Mouse (Mus musculus) heart, postnatal 14 days (tissue): ENCODE measurements at regions not wholly inside any gene's neighbourhood (a gene's known extent, or its start where the extent isn't known, plus 50 kb on each side); places are given as distances from the start of the nearest gene placed in this dataset.
"Not testable (repeated sequence)": the region's sequence is repeated elsewhere in the genome, so short reads cannot be mapped to it uniquely, and the experiment has no call there.

ENCODE experiments used
- DNase-seq, 2 experiments: peaks; one replicate each; pipeline ENCODE4 v3.0.0; 2021 to 2022
- intact Hi-C: fragments of 180-260 bp; cut with DNase I; formaldehyde crosslinking; loops from one replicate; pipeline ENCODE4 v1.15.1; 2025

DNA sequence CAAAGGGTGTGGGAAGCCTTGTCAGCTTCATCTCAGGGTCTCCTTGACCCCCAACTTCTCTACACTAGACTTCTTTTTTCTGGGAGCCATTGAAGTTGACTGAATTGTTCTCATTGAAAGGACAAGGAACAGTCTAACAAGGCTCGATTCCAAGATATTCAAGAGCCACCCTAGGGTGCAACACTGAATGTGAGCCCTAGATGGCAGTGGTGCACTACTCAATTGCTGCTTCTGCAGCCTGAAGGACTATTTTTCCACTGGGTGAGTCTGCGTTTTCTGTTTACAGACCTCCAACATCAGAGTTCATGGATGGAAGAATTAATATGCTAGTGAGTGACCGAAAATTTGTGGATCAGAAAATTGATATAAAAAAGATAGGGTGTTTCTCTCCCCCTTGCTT, 161.5 kb downstream of the Hpcal1 start:
- peak; percentile 56 to 72 for DNase-seq
- intact Hi-C loops: not testable (repeated sequence)

DNA sequence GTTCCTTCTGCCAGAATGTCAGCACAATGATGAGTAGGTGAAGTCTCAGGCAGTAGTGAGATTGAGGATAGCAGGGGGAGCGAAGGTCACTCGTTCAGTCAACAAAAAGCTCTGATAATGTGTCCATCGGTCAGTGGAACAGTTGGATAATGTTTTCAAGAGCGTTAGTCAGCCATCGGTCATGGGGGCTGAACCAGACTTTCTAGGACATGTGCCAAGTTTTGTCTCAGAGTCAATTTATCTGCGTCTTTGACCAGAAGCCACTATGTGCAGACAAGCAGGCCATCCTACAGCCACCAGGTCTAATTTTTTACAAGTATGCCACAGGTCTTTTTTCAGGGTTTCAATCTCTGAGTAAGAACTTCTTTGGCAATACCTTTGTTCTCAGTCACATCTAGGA, 181.8 kb downstream of the Hpcal1 start:
- intact Hi-C loops, DNase-seq: not testable (repeated sequence)

DNA sequence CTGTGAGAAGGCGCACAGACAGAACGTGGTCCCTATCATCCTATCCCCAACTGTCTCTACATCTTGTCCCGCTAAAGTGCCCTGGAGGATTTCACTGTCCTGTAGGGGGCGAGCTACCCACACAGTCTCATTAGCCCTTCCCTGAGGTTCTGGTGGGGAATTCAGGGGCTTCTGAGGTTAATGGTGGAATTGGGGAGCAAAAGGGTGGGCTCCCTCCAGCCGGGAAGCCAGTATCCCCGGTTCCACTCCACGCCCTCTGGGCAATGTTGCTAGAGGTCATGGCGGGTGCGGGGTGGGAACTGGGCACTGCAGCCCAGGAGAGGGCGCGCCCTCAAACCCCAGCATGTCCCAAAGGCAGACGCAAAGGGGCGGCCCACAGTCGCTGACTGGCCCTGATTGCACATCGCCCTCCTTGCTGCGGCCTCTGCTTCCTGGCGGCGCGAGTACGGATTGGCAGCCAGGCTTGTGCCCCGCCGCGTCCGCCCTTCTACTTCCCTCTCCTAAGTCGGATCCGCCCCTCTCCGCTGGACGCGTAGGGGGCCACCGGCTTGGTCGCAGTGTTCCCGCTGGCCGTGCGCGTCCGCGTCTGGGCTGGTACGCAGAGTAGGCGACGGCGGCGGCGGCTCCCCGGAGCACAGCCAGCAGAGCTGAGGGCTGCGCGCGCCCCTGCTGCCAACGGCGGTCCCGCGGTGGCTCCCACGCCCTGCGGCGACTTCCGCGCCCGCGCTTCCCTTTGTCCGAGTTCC, 190.9 kb downstream of the Hpcal1 start:
- DNase-seq: peak; percentile 91 to 92
- intact Hi-C loops: no loop called here

DNA sequence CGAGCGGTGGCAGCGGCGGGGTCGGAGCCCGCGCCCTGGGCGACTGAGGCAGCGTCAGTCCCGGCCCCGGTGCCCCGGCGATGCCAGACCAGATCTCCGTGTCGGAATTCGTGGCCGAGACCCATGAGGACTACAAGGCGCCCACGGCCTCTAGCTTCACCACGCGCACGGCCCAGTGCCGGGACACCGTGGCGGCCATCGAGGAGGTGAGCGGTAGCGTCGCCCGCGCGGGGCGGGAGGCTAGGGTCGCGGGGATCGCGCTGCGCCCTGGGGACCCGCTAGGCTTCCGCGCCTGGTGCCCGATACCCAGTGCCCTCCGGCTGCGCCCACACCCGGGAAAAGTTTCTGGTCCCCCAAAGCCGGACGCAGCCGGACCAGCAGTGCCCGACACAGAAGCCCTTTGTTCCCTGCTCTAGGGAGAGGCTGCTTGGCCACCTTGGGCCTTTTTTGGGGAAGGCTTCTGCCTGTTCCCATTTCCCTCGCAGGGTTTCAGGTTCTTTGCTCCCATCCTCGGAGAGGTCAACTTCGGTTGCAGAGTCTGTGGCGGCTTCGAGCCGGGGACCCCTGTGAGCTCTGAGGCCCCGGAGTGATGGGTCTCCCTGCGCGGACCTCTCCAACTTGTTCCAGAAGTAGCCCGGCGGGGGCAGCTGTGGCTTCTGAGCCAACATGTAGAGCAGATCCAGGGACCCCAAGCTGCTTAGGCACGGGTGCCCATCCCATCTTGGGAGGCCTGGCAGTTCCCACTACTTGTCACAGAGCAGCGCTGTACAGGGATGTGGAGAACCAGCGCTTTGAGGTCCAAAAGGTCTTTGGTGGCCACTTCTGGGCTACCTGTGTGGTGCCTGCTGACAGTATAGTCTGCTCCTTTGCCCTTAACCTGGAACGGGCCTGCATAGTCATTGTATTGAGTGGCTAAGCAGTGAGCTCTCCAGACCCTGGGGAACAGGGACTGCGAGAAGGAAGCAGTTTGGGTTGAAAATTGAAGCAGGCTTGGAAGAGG, 191.8 kb downstream of the Hpcal1 start:
- intact Hi-C loops: not testable (repeated sequence)

DNA sequence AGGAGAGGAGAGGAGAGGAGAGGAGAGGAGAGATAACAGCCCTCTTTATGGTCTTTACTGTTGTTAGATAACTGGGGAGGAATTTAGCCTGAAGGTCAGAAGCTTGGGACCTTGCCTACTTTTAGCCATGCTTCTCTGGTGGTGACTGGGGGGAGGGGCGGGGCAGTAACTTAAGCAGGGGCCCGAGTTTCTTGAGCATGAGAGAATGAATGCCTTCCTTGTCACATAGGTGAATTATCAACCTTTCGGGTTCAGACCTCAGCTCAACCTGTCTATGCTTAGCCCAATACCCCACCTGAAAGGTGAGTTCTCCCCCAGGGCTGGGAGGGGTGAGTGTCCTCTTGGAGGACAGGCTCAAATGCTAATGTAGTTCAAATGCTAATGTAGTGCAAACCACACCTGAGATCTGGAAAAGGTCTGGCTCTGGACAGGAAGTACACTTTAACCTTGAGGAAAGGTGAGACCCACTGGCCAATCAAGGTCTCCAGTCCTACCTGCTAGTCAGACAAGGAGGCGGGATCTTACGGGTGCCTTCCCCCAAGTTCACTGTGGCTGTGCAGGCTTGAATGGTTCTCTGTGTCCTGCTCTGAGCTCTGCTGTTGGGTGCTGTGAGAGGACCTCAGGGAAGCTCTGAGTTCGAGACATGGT, 201.1 kb downstream of the Hpcal1 start:
- intact Hi-C loops, DNase-seq: not testable (repeated sequence)

More for the DNA sequence above, 191.8 kb downstream of the Hpcal1 start:
- DNase-seq: peak; percentile 4 to 8

DNA sequence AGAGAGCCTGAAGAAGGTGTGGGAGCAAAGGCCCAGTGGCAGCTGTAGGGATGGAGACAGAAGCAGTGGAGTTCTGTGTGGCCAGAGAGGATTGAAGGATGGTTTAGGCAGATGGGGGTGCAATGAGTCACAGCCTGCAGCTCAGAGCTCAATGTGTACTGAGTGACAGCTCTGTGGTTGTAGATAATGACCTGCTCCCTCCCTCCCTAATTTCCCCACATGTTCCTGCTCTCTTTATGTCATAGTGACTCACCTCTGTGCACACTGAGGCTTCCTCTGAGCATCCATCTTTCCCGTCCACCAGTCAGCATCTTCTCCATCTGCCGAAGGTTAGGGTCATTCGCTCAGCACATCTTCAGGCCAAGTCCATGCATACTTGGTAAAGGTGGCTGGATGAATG, 222.4 kb downstream of the Hpcal1 start:
- intact Hi-C loops, DNase-seq: not testable (repeated sequence)
